Mouse (Mus musculus) midbrain, embryonic 12.5 days (tissue): ENCODE measurements at regions not wholly inside any gene's neighbourhood (a gene's known extent, or its start where the extent isn't known, plus 50 kb on each side); places are given as distances from the start of the nearest gene placed in this dataset.

Experiments used
- ATAC-seq: fragments of 200-750 bp; cut with Nextera tagmentation; 2 replicates; pipeline ENCODE4 v1.8.0; 2017; ENCODE audit warnings: low read depth, moderate TSS enrichment, moderate library complexity; ENCODE audit not compliant: low FRiP score
- H3K27ac ChIP-seq: fragments of 300-500 bp; sonication (generic); replicated peaks from 2 replicates; pipeline ENCODE4 v1.5.1; 2016; ENCODE audit warnings: mild to moderate bottlenecking
- H3K27me3 ChIP-seq: fragments of 300-500 bp; sonication (generic); 2 replicates; pipeline ENCODE4 v1.6.1; 2016; ENCODE audit warnings: mild to moderate bottlenecking
- H3K36me3 ChIP-seq: fragments of 300-500 bp; sonication (generic); 2 replicates; pipeline ENCODE4 v1.6.1; 2016
- H3K4me1 ChIP-seq: fragments of 300-500 bp; sonication (generic); 2 replicates; pipeline ENCODE4 v1.6.1; 2016
- H3K4me2 ChIP-seq: fragments of 300-500 bp; sonication (generic); replicated peaks from 2 replicates; pipeline ENCODE4 v1.6.1; 2016; ENCODE audit warnings: mild to moderate bottlenecking, moderate library complexity
- H3K4me3 ChIP-seq: fragments of 300-500 bp; sonication (generic); 2 replicates; pipeline ENCODE4 v1.5.1; 2016; ENCODE audit warnings: mild to moderate bottlenecking
- H3K9ac ChIP-seq: fragments of 300-500 bp; sonication (generic); replicated peaks from 2 replicates; pipeline ENCODE4 v1.6.1; 2016; ENCODE audit warnings: mild to moderate bottlenecking, moderate library complexity
- H3K9me3 ChIP-seq: fragments of 300-500 bp; sonication (generic); 2 replicates; pipeline ENCODE4 v1.6.1; 2016; ENCODE audit warnings: mild to moderate bottlenecking
- WGBS: fragments of 180-500 bp; shearing (Covaris S2); methylation state at CpG from one replicate; pipeline ENCODE4 v1.1.7; 2016; 5-methylcytosine and 5-hydroxymethylcytosine counted together

- no peak overlapping the region for H3K4me3 ChIP-seq
- H3K36me3 ChIP-seq = no peaks in the 10 kb centered on the region
- no peak overlapping the region for H3K9ac ChIP-seq
- no peak for ATAC-seq
- no peak overlapping the region for H3K27ac ChIP-seq
- peaks cover 15% of the 10 kb centered on the region for H3K4me1 ChIP-seq
- H3K27me3 ChIP-seq = peaks cover 13% of the 10 kb centered on the region
- WGBS = 77% methylated on average over 9 of the region's 9 CpGs
- no peaks in the 10 kb centered on the region for H3K9me3 ChIP-seq
- no peak overlapping the region for H3K4me2 ChIP-seq
Measured at GRCm38 (mm10) chr9:43387397-43387796, 76.7 kb downstream of the Trim29 start.

- no peaks in the 10 kb centered on the region for H3K36me3 ChIP-seq
- peak; percentile 81 for ATAC-seq
- H3K4me1 ChIP-seq = peaks cover 10% of the 10 kb centered on the region
- H3K4me2 ChIP-seq = no peak overlapping the region
- peaks cover 9% of the 10 kb centered on the region; the same call in 1 of the 2 replicates for H3K9me3 ChIP-seq
- H3K4me3 ChIP-seq = no peak overlapping the region
- no peak overlapping the region for H3K9ac ChIP-seq
- 20% methylated on average over 9 of the region's 9 CpGs for WGBS
- H3K27ac ChIP-seq = peak overlapping the region; percentile 49
- H3K27me3 ChIP-seq = peaks cover 13% of the 10 kb centered on the region
Measured at GRCm38 (mm10) chr9:43389491-43390083, 78.9 kb downstream of the Trim29 start.

- 90% methylated on average over 6 of the region's 6 CpGs for WGBS
- H3K4me1 ChIP-seq = peaks cover 9% of the 10 kb centered on the region
- peaks cover 9% of the 10 kb centered on the region; the same call in 1 of the 2 replicates for H3K9me3 ChIP-seq
- no peak for ATAC-seq
- H3K4me2 ChIP-seq = no peak overlapping the region
- H3K9ac ChIP-seq = no peak overlapping the region
- no peak overlapping the region for H3K4me3 ChIP-seq
- no peak overlapping the region for H3K27ac ChIP-seq
- H3K27me3 ChIP-seq = peaks cover 10% of the 10 kb centered on the region; the same call in 1 of the 2 replicates
- no peaks in the 10 kb centered on the region for H3K36me3 ChIP-seq
Measured at GRCm38 (mm10) chr9:43392467-43393064, 81.9 kb downstream of the Trim29 start.

- ATAC-seq = no peak
- WGBS = 41% methylated on average over 5 of the region's 5 CpGs
- no peaks in the 10 kb centered on the region for H3K27me3 ChIP-seq
- H3K9me3 ChIP-seq = peaks cover 9% of the 10 kb centered on the region; the same call in 1 of the 2 replicates
- peaks cover 9% of the 10 kb centered on the region for H3K4me1 ChIP-seq
- no peak overlapping the region for H3K9ac ChIP-seq
- H3K4me3 ChIP-seq = no peak overlapping the region
- no peaks in the 10 kb centered on the region for H3K36me3 ChIP-seq
- H3K27ac ChIP-seq = no peak overlapping the region
- H3K4me2 ChIP-seq = no peak overlapping the region
Measured at GRCm38 (mm10) chr9:43394204-43394603, 83.6 kb downstream of the Trim29 start.

- ATAC-seq = no peak
- Histone ChIP-seq H3K4me2 (no peak overlapping the region), H3K4me3 (no peak overlapping the region), H3K36me3 (no peaks in the 10 kb centered on the region), H3K4me1 (no peaks in the 10 kb centered on the region; the same call in 1 of the 2 replicates), H3K27ac (no peak overlapping the region), H3K9ac (no peak overlapping the region), H3K27me3 (no peaks in the 10 kb centered on the region), H3K9me3 (peaks cover 9% of the 10 kb centered on the region; the same call in 1 of the 2 replicates)
- 51% methylated on average over 5 of the region's 5 CpGs for WGBS
Measured at GRCm38 (mm10) chr9:43395209-43395608, 84.6 kb downstream of the Trim29 start.

GRCm38 (mm10) chr9:43396566-43396965, 85.9 kb downstream of the Trim29 start:
- H3K4me3 ChIP-seq = no peak overlapping the region
- H3K4me2 ChIP-seq = no peak overlapping the region
- ATAC-seq = no peak
- H3K4me1 ChIP-seq = no peaks in the 10 kb centered on the region
- no peaks in the 10 kb centered on the region for H3K27me3 ChIP-seq
- H3K27ac ChIP-seq = no peak overlapping the region
- H3K36me3 ChIP-seq = no peaks in the 10 kb centered on the region
- peaks cover 9% of the 10 kb centered on the region; the same call in 1 of the 2 replicates for H3K9me3 ChIP-seq
- no peak overlapping the region for H3K9ac ChIP-seq

- Histone ChIP-seq H3K9me3 (no peaks in the 10 kb centered on the region), H3K4me1 (no peaks in the 10 kb centered on the region), H3K27ac (no peak overlapping the region), H3K27me3 (no peaks in the 10 kb centered on the region), H3K9ac (no peak overlapping the region), H3K4me2 (no peak overlapping the region), H3K4me3 (no peak overlapping the region), H3K36me3 (no peaks in the 10 kb centered on the region)
- 77% methylated on average over 6 of the region's 6 CpGs for WGBS
- ATAC-seq = no peak
Measured at GRCm38 (mm10) chr9:43408493-43408892, 97.8 kb downstream of the Trim29 start.

GRCm38 (mm10) chr9:43412473-43412872, 101.8 kb downstream of the Trim29 start:
- 56% methylated on average over 3 of the region's 3 CpGs for WGBS
- no peak for ATAC-seq
- Histone ChIP-seq H3K27me3 (peaks cover 21% of the 10 kb centered on the region; the same call in 1 of the 2 replicates), H3K27ac (no peak overlapping the region), H3K4me3 (no peak overlapping the region), H3K4me1 (no peaks in the 10 kb centered on the region), H3K4me2 (no peak overlapping the region), H3K36me3 (no peaks in the 10 kb centered on the region), H3K9ac (no peak overlapping the region), H3K9me3 (no peaks in the 10 kb centered on the region)

GRCm38 (mm10) chr9:43419993-43420715, 109.5 kb downstream of the Trim29 start:
- Histone ChIP-seq H3K9me3 (no peaks in the 10 kb centered on the region), H3K4me1 (peaks cover 16% of the 10 kb centered on the region; the same call in 1 of the 2 replicates), H3K27ac (peak overlapping the region; percentile 22; the same call in 1 of the 2 replicates), H3K9ac (no peak overlapping the region), H3K36me3 (no peaks in the 10 kb centered on the region), H3K4me3 (0 out of 2 replicates have a peak overlapping the region, but pooled peaks have one; percentile 10), H3K4me2 (peak overlapping the region; percentile 49), H3K27me3 (peaks cover 51% of the 10 kb centered on the region)
- 12% methylated on average over 17 of the region's 17 CpGs for WGBS
- peak; percentile 62 for ATAC-seq

- H3K4me1 ChIP-seq = peaks cover 2% of the 10 kb centered on the region; the same call in 1 of the 2 replicates
- no peaks in the 10 kb centered on the region for H3K9me3 ChIP-seq
- ATAC-seq = no peak
- peaks cover 19% of the 10 kb centered on the region; the same call in 1 of the 2 replicates for H3K27me3 ChIP-seq
- WGBS = 61% methylated on average over 7 of the region's 7 CpGs
- H3K9ac ChIP-seq = no peak overlapping the region
- H3K4me2 ChIP-seq = no peak overlapping the region
- no peak overlapping the region for H3K4me3 ChIP-seq
- no peak overlapping the region for H3K27ac ChIP-seq
- no peaks in the 10 kb centered on the region for H3K36me3 ChIP-seq
Measured at GRCm38 (mm10) chr9:43427007-43427406, 116.4 kb downstream of the Trim29 start.

GRCm38 (mm10) chr9:43433953-43434352, 123.3 kb downstream of the Trim29 start:
- no peak overlapping the region for H3K4me2 ChIP-seq
- no peak overlapping the region for H3K4me3 ChIP-seq
- H3K9me3 ChIP-seq = no peaks in the 10 kb centered on the region
- H3K9ac ChIP-seq = no peak overlapping the region
- no peaks in the 10 kb centered on the region for H3K36me3 ChIP-seq
- no peak overlapping the region for H3K27ac ChIP-seq
- H3K27me3 ChIP-seq = no peaks in the 10 kb centered on the region; the same call in 1 of the 2 replicates
- 70% methylated on average over 3 of the region's 3 CpGs for WGBS
- ATAC-seq = no peak
- H3K4me1 ChIP-seq = no peaks in the 10 kb centered on the region; the same call in 1 of the 2 replicates

GRCm38 (mm10) chr9:43438476-43438875, 127.8 kb downstream of the Trim29 start:
- no peaks in the 10 kb centered on the region; the same call in 1 of the 2 replicates for H3K27me3 ChIP-seq
- H3K4me2 ChIP-seq = no peak overlapping the region
- no peaks in the 10 kb centered on the region for H3K9me3 ChIP-seq
- no peaks in the 10 kb centered on the region; the same call in 1 of the 2 replicates for H3K4me1 ChIP-seq
- H3K4me3 ChIP-seq = no peak overlapping the region
- no peak overlapping the region for H3K9ac ChIP-seq
- no peaks in the 10 kb centered on the region for H3K36me3 ChIP-seq
- 90% methylated on average over 11 of the region's 11 CpGs for WGBS
- no peak overlapping the region for H3K27ac ChIP-seq
- ATAC-seq = no peak
